Mouse (Mus musculus) stomach, postnatal 0 days (tissue): ENCODE results near the gene Klc3.

ENCODE experiments used
- CTCF ChIP-seq: IDR thresholded peaks from 2 replicates; pipeline ENCODE4 v1.5.1; 2016; ENCODE audit warnings: antibody characterized with exemption, low read depth, mild to moderate bottlenecking, moderate library complexity
- EP300 ChIP-seq: optimal IDR thresholded peaks from 2 replicates; pipeline ENCODE3; 2016; ENCODE audit warnings: antibody characterized with exemption

DNA sequence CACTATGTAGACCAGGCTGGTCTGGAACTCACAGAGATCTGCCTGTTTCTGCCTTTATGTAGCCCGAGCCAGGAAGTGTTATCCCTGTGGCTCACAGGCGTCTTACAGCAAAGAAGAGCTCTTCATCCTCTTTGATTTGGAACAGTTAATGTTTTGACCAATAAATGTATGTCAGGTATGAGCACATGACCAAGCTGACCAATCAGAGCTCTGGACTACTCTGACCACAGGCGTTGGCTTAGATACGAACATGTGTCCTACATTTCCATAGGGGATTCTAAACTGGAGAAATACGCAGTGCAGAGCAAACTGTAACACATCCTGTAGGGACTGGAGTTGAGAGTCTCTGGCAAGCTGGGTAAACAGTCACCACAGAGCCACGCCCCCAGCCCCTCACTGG lies 23.0 kb upstream of the Klc3 start:
- TF ChIP-seq CTCF (no peak), EP300 (no peak)
